Mouse (Mus musculus) ovary, adult 18-20 months (tissue): ENCODE results near the gene Vmn1r173.
"Not testable (repeated sequence)": the region's sequence is repeated elsewhere in the genome, so short reads cannot be mapped to it uniquely, and the experiment has no call there.

Source experiments
- DNase-seq: peaks from one replicate; pipeline ENCODE4 v3.0.0; 2022; ENCODE audit warnings: low spot score, mixed read lengths

The Vmn1r173 gene

GRCm38 (mm10) chr7:23700403-23700802 lies at the start of gene Vmn1r173:
Gene Vmn1r173, plus strand, starts transcription at chr7:23700703.
- not testable (repeated sequence) for DNase-seq

DNA sequence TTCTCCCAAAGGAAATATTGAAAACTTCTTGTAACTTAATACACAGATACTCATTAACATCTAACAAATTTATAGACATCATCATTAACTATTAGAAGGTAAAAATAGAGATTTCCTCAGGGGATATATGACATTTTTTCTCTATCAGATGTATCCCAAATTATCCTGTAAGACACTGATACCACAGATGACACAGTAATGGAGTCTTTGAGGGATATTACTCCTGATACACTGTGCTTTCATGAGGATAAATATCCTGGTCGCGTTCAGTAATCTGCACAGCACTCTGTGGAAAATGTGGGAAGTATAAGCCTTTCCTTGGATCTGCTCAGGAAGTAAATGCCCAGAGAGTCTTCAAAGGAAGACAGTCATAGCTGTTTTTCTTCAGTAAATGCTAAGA lies 42.5 kb upstream of the Vmn1r173 start, which contains the start of gene Vmn1r172:
Gene Vmn1r172 (plus strand): TSS at position 301 of the 400 bp plus-strand sequence.
- no peak for DNase-seq

- not testable (repeated sequence) for DNase-seq
Measured at GRCm38 (mm10) chr7:23751970-23752369, 51.5 kb downstream of the Vmn1r173 start, which contains the start of gene Vmn1r174. Gene Vmn1r174, plus strand, starts transcription at chr7:23752270.
